Mouse (Mus musculus) stomach, embryonic 16.5 days (tissue): Measurements from ENCODE around the gene Mgat5. TPM values are rescaled to one million over a fixed set of nuclear protein-coding genes. Genes with fewer than 3 reads are reported as not detected.
A peak's percentile ranks its signal among the peaks of the same experiment; 100 is the strongest.

ENCODE experiments used
- ATAC-seq: fragments of 200-750 bp; cut with Nextera tagmentation; 2 replicates; pipeline ENCODE4 v1.8.0; 2017; ENCODE audit warnings: moderate number of reproducible peaks, moderate TSS enrichment; ENCODE audit not compliant: insufficient read depth, low FRiP score
- H3K27ac ChIP-seq: fragments of 300-500 bp; sonication (generic); 2 replicates; pipeline ENCODE4 v1.5.1; 2014; ENCODE audit warnings: low read length
- H3K27me3 ChIP-seq: fragments of 300-500 bp; sonication (generic); 2 replicates; pipeline ENCODE4 v1.6.1; 2014; ENCODE audit warnings: low read length, control low read depth, mixed read lengths; ENCODE audit not compliant: control insufficient read depth, insufficient read depth
- H3K36me3 ChIP-seq: fragments of 300-500 bp; sonication (generic); 2 replicates; pipeline ENCODE4 v1.6.1; 2014; ENCODE audit warnings: low read length; ENCODE audit not compliant: control insufficient read depth, insufficient read depth
- H3K4me1 ChIP-seq: fragments of 300-500 bp; sonication (generic); 2 replicates; pipeline ENCODE4 v1.6.1; 2014; ENCODE audit warnings: low read length, control low read depth, mixed read lengths; ENCODE audit not compliant: control insufficient read depth, insufficient read depth
- H3K4me2 ChIP-seq: fragments of 300-500 bp; sonication (generic); 2 replicates; pipeline ENCODE4 v1.6.1; 2014; ENCODE audit warnings: low read depth, low read length, mixed read lengths
- H3K4me3 ChIP-seq: fragments of 300-500 bp; sonication (generic); replicated peaks from 2 replicates; pipeline ENCODE4 v1.5.1; 2014; ENCODE audit warnings: mild to moderate bottlenecking, low read length
- H3K9ac ChIP-seq: fragments of 300-500 bp; sonication (generic); 2 replicates; pipeline ENCODE4 v1.6.1; 2014; ENCODE audit warnings: low read length
- H3K9me3 ChIP-seq: fragments of 300-500 bp; sonication (generic); replicated peaks from 2 replicates; pipeline ENCODE4 v1.6.1; 2016; ENCODE audit warnings: low read length, control low read depth; ENCODE audit not compliant: control insufficient read depth
- WGBS: fragments of 180-500 bp; shearing (Covaris S2); extraction: QIAGEN DNeasy Blood & Tissue Kit; methylation state at CpG from one replicate; pipeline ENCODE4 v1.1.7; 2014; 5-methylcytosine and 5-hydroxymethylcytosine counted together
- polyA plus RNA-seq: library from polyadenylated mRNA; unstranded; fragments of >200 nt; fragmentation: Nextera tagmentation; extraction: Ambion mirVana; gene quantifications from 2 replicates; pipeline ENCODE4 v1.2.1, GENCODE M21; 2015

The Mgat5 gene
- polyA plus RNA-seq, 1 experiment from 2014 or later = 5.7 TPM

- Histone ChIP-seq H3K4me3 (no peak overlapping the region), H3K36me3 (no peaks in the 10 kb centered on the region), H3K27ac (no peak overlapping the region), H3K27me3 (no peaks in the 10 kb centered on the region), H3K4me2 (no peak overlapping the region), H3K4me1 (no peaks in the 10 kb centered on the region), H3K9ac (no peak overlapping the region), H3K9me3 (no peaks in the 10 kb centered on the region)
- WGBS = 95% methylated on average over 5 of the region's 5 CpGs
- no peak for ATAC-seq
Measured at GRCm38 (mm10) chr1:127467238-127467637, 262.4 kb downstream of the Mgat5 start.

GRCm38 (mm10) chr1:127470175-127470574 is 265.4 kb downstream of the Mgat5 start:
- ATAC-seq = no peak
- Histone ChIP-seq H3K4me3 (no peak overlapping the region), H3K27me3 (no peaks in the 10 kb centered on the region), H3K9ac (no peak overlapping the region), H3K9me3 (no peaks in the 10 kb centered on the region), H3K27ac (no peak overlapping the region), H3K36me3 (no peaks in the 10 kb centered on the region), H3K4me1 (no peaks in the 10 kb centered on the region), H3K4me2 (no peak overlapping the region)
- WGBS = 66% methylated on average over 4 of the region's 4 CpGs

- WGBS = 95% methylated on average over 5 of the region's 5 CpGs
- H3K4me2 ChIP-seq = no peak overlapping the region
Measured at GRCm38 (mm10) chr1:127475756-127476155, 270.9 kb downstream of the Mgat5 start.

GRCm38 (mm10) chr1:127482911-127483310 is 278.1 kb downstream of the Mgat5 start:
- ATAC-seq = no peak
- Histone ChIP-seq H3K4me2 (no peak overlapping the region), H3K27me3 (no peaks in the 10 kb centered on the region), H3K9me3 (no peaks in the 10 kb centered on the region), H3K27ac (no peak overlapping the region), H3K4me3 (no peak overlapping the region), H3K9ac (no peak overlapping the region), H3K36me3 (no peaks in the 10 kb centered on the region), H3K4me1 (no peaks in the 10 kb centered on the region)
- WGBS = 77% methylated on average over 10 of the region's 10 CpGs

More at GRCm38 (mm10) chr1:127475756-127476155, 270.9 kb downstream of the Mgat5 start:
- Histone ChIP-seq H3K4me3 (no peak overlapping the region), H3K27me3 (no peaks in the 10 kb centered on the region), H3K27ac (no peak overlapping the region), H3K9ac (no peak overlapping the region), H3K36me3 (no peaks in the 10 kb centered on the region), H3K4me1 (no peaks in the 10 kb centered on the region), H3K9me3 (no peaks in the 10 kb centered on the region)
- no peak for ATAC-seq

- Histone ChIP-seq H3K27me3 (no peaks in the 10 kb centered on the region), H3K9me3 (no peaks in the 10 kb centered on the region), H3K4me1 (no peaks in the 10 kb centered on the region), H3K4me2 (no peak overlapping the region), H3K9ac (no peak overlapping the region), H3K4me3 (no peak overlapping the region), H3K36me3 (no peaks in the 10 kb centered on the region), H3K27ac (no peak overlapping the region)
- no peak; the same call in 1 of the 2 replicates for ATAC-seq
- 87% methylated on average over 8 of the region's 8 CpGs for WGBS
Measured at GRCm38 (mm10) chr1:127484188-127484587, 279.4 kb downstream of the Mgat5 start.

- 44% methylated on average over 7 of the region's 7 CpGs for WGBS
- no peaks in the 10 kb centered on the region for H3K27me3 ChIP-seq
- no peaks in the 10 kb centered on the region for H3K4me1 ChIP-seq
- no peaks in the 10 kb centered on the region for H3K36me3 ChIP-seq
- H3K27ac ChIP-seq = no peak overlapping the region
- no peak for ATAC-seq
- no peak overlapping the region for H3K9ac ChIP-seq
- no peak overlapping the region for H3K4me2 ChIP-seq
- H3K9me3 ChIP-seq = no peaks in the 10 kb centered on the region
- no peak overlapping the region for H3K4me3 ChIP-seq
Measured at GRCm38 (mm10) chr1:127484826-127485225, 280.0 kb downstream of the Mgat5 start.

DNA sequence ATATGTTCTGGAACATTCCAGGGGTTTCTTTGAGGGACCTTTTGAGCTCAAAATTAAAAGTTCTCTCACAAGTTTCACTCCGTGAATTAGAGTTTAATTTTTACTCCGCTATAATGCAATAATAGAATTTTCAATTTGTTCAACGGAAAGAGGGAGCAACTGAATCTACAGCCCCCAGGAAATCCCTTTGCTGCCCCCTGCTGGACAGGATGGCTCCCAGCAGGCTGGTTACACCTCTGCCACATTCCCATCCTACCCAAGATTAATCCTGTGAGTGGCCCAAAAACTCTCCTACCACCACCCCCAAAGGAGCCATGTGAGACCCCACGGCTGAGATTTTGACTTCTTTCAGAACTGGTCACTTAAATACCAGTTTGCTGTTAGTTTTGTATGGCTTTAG is 282.3 kb downstream of the Mgat5 start:
- Histone ChIP-seq H3K9me3 (no peaks in the 10 kb centered on the region), H3K27me3 (no peaks in the 10 kb centered on the region), H3K36me3 (no peaks in the 10 kb centered on the region), H3K27ac (no peak overlapping the region), H3K4me2 (no peak overlapping the region), H3K9ac (no peak overlapping the region), H3K4me1 (no peaks in the 10 kb centered on the region), H3K4me3 (no peak overlapping the region)
- 80% methylated on average over 4 of the region's 4 CpGs for WGBS
- no peak for ATAC-seq

DNA sequence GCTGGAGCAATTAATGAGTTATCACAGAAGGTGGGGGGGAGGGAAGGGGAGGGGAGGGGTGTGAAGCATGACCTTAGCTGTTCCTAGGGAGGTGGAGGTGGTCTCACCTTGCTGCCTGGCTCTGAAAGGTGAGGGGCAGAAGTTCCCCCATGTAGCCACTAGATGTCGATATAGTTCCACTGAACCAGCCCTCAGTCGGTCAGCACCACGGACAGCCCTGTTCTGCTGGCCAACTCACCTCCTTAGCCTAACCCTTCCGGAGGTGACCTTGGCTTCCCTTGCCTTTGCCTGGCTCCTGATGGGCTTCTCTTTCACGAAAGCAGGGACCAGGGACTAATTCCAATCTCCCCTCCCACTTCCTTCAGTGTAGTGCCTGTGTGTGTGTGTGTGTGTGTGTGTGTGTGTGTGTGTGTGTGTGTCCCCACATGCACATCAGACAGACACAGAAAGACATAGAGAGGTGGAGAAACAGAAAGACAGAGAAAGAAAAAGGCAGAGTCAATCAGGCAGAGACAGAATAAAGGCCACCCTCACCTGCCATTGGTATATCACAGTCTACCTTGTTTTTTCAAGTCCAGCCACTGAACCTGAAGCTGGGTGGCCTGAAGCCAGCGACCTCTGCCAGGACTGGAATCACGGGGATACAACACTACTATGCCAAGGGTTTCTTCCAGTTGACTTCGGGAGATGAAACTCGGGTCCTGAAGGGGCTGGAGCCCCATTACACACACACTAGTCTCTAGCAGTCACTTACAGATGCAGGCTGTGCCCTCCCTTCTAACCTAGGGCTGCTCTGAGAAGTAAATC is 292.1 kb downstream of the Mgat5 start:
- no peak overlapping the region for H3K4me3 ChIP-seq
- no peak overlapping the region for H3K9ac ChIP-seq
- no peak overlapping the region for H3K27ac ChIP-seq
- H3K9me3 ChIP-seq = no peaks in the 10 kb centered on the region
- 31% methylated on average over 9 of the region's 9 CpGs for WGBS
- no peaks in the 10 kb centered on the region for H3K4me1 ChIP-seq
- H3K27me3 ChIP-seq = no peaks in the 10 kb centered on the region
- no peaks in the 10 kb centered on the region for H3K36me3 ChIP-seq
- ATAC-seq = peak; percentile 59
- H3K4me2 ChIP-seq = no peak overlapping the region

- H3K4me2 ChIP-seq = no peak overlapping the region
- H3K27ac ChIP-seq = no peak overlapping the region
- ATAC-seq = no peak
- no peaks in the 10 kb centered on the region for H3K27me3 ChIP-seq
- 54% methylated on average over 9 of the region's 9 CpGs for WGBS
- no peaks in the 10 kb centered on the region for H3K4me1 ChIP-seq
- no peak overlapping the region for H3K9ac ChIP-seq
- H3K9me3 ChIP-seq = no peaks in the 10 kb centered on the region
- no peaks in the 10 kb centered on the region for H3K36me3 ChIP-seq
- H3K4me3 ChIP-seq = no peak overlapping the region
Measured at GRCm38 (mm10) chr1:127498746-127499145, 293.9 kb downstream of the Mgat5 start.
